Mouse (Mus musculus) embryonic facial prominence, embryonic 11.5 days (tissue): ENCODE results near the gene Gm13128. TPM values are rescaled to one million over a fixed set of nuclear protein-coding genes. Genes with fewer than 3 reads are reported as not detected.

Experiments
- polyA plus RNA-seq: library from polyadenylated mRNA; unstranded; fragments of >200 nt; fragmentation: Nextera tagmentation; extraction: Ambion mirVana; gene quantifications from 2 replicates; pipeline ENCODE4 v1.2.1, GENCODE M21; 2014

Gene Gm13128
- polyA plus RNA-seq, 1 experiment from 2014 or later = not detected

Other genes starting within 250 kb of the Gm13128 start
- not detected in 2 replicates for gene Gm13102, start 223.8 kb upstream of the Gm13128 start, polyA plus RNA-seq
- not detected in 2 replicates for gene Oog3, start 167.6 kb upstream of the Gm13128 start, polyA plus RNA-seq
- gene Oog2, start 139.5 kb upstream of the Gm13128 start, polyA plus RNA-seq = not detected in 2 replicates
- not detected in 2 replicates for gene C87977, start 116.9 kb upstream of the Gm13128 start, polyA plus RNA-seq
- not detected in 2 replicates for gene Pramel5, start 49.8 kb upstream of the Gm13128 start, polyA plus RNA-seq
- not detected in 2 replicates for gene Gm13119, start 27.7 kb downstream of the Gm13128 start, polyA plus RNA-seq
- gene Pramef20, start 47.7 kb downstream of the Gm13128 start, polyA plus RNA-seq = not detected in 2 replicates
- not detected in 2 replicates for gene Pramef12, start 78.2 kb downstream of the Gm13128 start, polyA plus RNA-seq
- not detected in 2 replicates for gene 1700012P22Rik, start 108.5 kb downstream of the Gm13128 start, polyA plus RNA-seq
- gene Gm9944, start 123.1 kb downstream of the Gm13128 start, polyA plus RNA-seq = not detected in 2 replicates
- gene Aadacl3, start 133.5 kb downstream of the Gm13128 start, polyA plus RNA-seq = not detected in 2 replicates
- not detected in 2 replicates for gene 9430007A20Rik, start 189.6 kb downstream of the Gm13128 start, polyA plus RNA-seq
- not detected in 2 replicates for gene Gm13124, start 234.9 kb downstream of the Gm13128 start, polyA plus RNA-seq